Mouse (Mus musculus) MEL (cell line): ENCODE measurements around the gene Rad9b. TPM values are rescaled to one million over a fixed set of nuclear protein-coding genes. Genes with fewer than 3 reads are reported as not detected.
A peak's percentile ranks its signal among the peaks of the same experiment; 100 is the strongest.

ENCODE experiments used
- DNase-seq: peaks from one replicate; pipeline ENCODE4 v3.0.0; 2011; ENCODE audit warnings: low read depth, low spot score
- H3K27ac ChIP-seq: 2 replicates; pipeline ENCODE4 v1.5.1; 2012; ENCODE audit warnings: low read depth, mild to moderate bottlenecking, control low read depth, low read length, moderate library complexity; ENCODE audit not compliant: control insufficient read depth
- H3K27me3 ChIP-seq, 2 experiments: fragments of 150-350 bp in 1 of 2; sonication (generic) in 1 of 2; 2 replicates each; pipeline ENCODE4 v1.6.1; 2012; ENCODE audit warnings: low read length in 2 of 2, mild to moderate bottlenecking in 2 of 2, improper control_type of control experiment in 1 of 2, moderate library complexity in 1 of 2; ENCODE audit not compliant: insufficient read depth in 2 of 2, control insufficient read depth in 1 of 2
- H3K36me3 ChIP-seq, 2 experiments: 2 replicates each; pipeline ENCODE4 v1.6.1; 2012 to 2014; ENCODE audit warnings: low read length in 2 of 2, improper control_type of control experiment in 1 of 2, inconsistent platforms in 1 of 2, mild to moderate bottlenecking in 1 of 2; ENCODE audit not compliant: insufficient read depth in 2 of 2, control insufficient read depth in 1 of 2
- H3K4me1 ChIP-seq, 2 experiments: fragments of 150-350 bp in 1 of 2; sonication (generic) in 1 of 2; 2 replicates each; pipeline ENCODE4 v1.6.1; 2012; ENCODE audit warnings: low read length in 2 of 2, improper control_type of control experiment in 1 of 2, mild to moderate bottlenecking in 1 of 2; ENCODE audit not compliant: insufficient read depth in 2 of 2, control insufficient read depth in 1 of 2
- H3K4me3 ChIP-seq, 2 experiments: fragments of 150-350 bp in 1 of 2; sonication (generic) in 1 of 2; 2 replicates each; pipeline ENCODE4 v1.5.1; 2012; ENCODE audit warnings: low read depth in 2 of 2, low read length in 2 of 2, mild to moderate bottlenecking in 2 of 2, moderate library complexity in 2 of 2, control low read depth in 1 of 2, improper control_type of control experiment in 1 of 2; ENCODE audit not compliant: control insufficient read depth in 1 of 2, insufficient read depth in 1 of 2
- H3K79me2 ChIP-seq: 2 replicates; pipeline ENCODE4 v1.6.1; 2012; ENCODE audit warnings: mild to moderate bottlenecking, low read length, moderate library complexity; ENCODE audit not compliant: control insufficient read depth, poor library complexity, insufficient read depth
- H3K9ac ChIP-seq: 2 replicates; pipeline ENCODE4 v1.6.1; 2012; ENCODE audit warnings: low read depth, mild to moderate bottlenecking, control low read depth, low read length, moderate library complexity; ENCODE audit not compliant: control insufficient read depth, poor library complexity, severe bottlenecking
- H3K9me3 ChIP-seq: fragments of 150-350 bp; sonication (generic); replicated peaks from 2 replicates; pipeline ENCODE4 v1.6.1; 2012; ENCODE audit warnings: mild to moderate bottlenecking, low read length, improper control_type of control experiment, moderate library complexity; ENCODE audit not compliant: insufficient read depth
- BHLHE40 ChIP-seq: IDR thresholded peaks from 2 replicates; pipeline ENCODE4 v1.6.1; 2012; ENCODE audit warnings: low read depth, mild to moderate bottlenecking, inconsistent platforms, low read length, improper control_type of control experiment, borderline replicate concordance
- CTCF ChIP-seq, 3 experiments: IDR thresholded peaks in 2 of 3; conservative IDR thresholded peaks in 1 of 3; 2 replicates each; pipeline ENCODE4 v1.5.1; 2011 to 2012; ENCODE audit warnings: low read length in 3 of 3, low read depth in 2 of 3, mild to moderate bottlenecking in 2 of 3, improper control_type of control experiment in 1 of 3, inconsistent platforms in 1 of 3, mixed read lengths in 1 of 3, moderate library complexity in 1 of 3; ENCODE audit not compliant: control insufficient read depth in 1 of 3, insufficient read depth in 1 of 3, poor library complexity in 1 of 3, severe bottlenecking in 1 of 3
- E2F4 ChIP-seq: IDR thresholded peaks from 2 replicates; pipeline ENCODE4 v1.6.1; 2011; ENCODE audit warnings: low read depth, low read length, improper control_type of control experiment, borderline replicate concordance
- ELF1 ChIP-seq: IDR thresholded peaks from 2 replicates; pipeline ENCODE4 v1.6.1; 2014; ENCODE audit warnings: low read depth, mild to moderate bottlenecking, inconsistent platforms, low read length, improper control_type of control experiment, moderate library complexity
- ETS1 ChIP-seq: IDR thresholded peaks from 2 replicates; pipeline ENCODE4 v1.6.1; 2012; ENCODE audit warnings: low read depth, mild to moderate bottlenecking, inconsistent platforms, low read length, improper control_type of control experiment, moderate library complexity
- HCFC1 ChIP-seq: IDR thresholded peaks from 2 replicates; pipeline ENCODE4 v1.6.1; 2012; ENCODE audit warnings: low read depth, mild to moderate bottlenecking, inconsistent platforms, low read length, improper control_type of control experiment, moderate library complexity
- KAT2A ChIP-seq: conservative IDR thresholded peaks from 2 replicates; pipeline ENCODE4 v1.6.1; 2012; ENCODE audit warnings: low read depth, low read length, improper control_type of control experiment, inconsistent platforms
- MYC ChIP-seq: IDR thresholded peaks from 2 replicates; pipeline ENCODE4 v1.6.1; 2011; ENCODE audit warnings: low read depth, mild to moderate bottlenecking, low read length, improper control_type of control experiment, moderate library complexity
- NELFE ChIP-seq: IDR thresholded peaks from 2 replicates; pipeline ENCODE4 v1.6.1; 2011; ENCODE audit warnings: low read depth, low read length, improper control_type of control experiment
- NRF1 ChIP-seq: IDR thresholded peaks from 2 replicates; pipeline ENCODE4 v1.6.1; 2014; ENCODE audit warnings: low read depth, mild to moderate bottlenecking, inconsistent platforms, low read length, improper control_type of control experiment, moderate library complexity; ENCODE audit not compliant: poor library complexity, insufficient read depth, severe bottlenecking
- RAD21 ChIP-seq: IDR thresholded peaks from 2 replicates; pipeline ENCODE4 v1.6.1; 2011; ENCODE audit warnings: mild to moderate bottlenecking, low read depth, low read length, improper control_type of control experiment
- SMC3 ChIP-seq: IDR thresholded peaks from 2 replicates; pipeline ENCODE4 v1.6.1; 2011; ENCODE audit warnings: low read depth, low read length, improper control_type of control experiment
- TAL1 ChIP-seq: IDR thresholded peaks from 2 replicates; pipeline ENCODE4 v1.6.1; 2012; ENCODE audit warnings: mild to moderate bottlenecking, inconsistent platforms, low read length, moderate library complexity, mixed read lengths
- ZC3H11A ChIP-seq: IDR thresholded peaks from 2 replicates; pipeline ENCODE4 v1.6.1; 2012; ENCODE audit warnings: low read depth, mild to moderate bottlenecking, inconsistent platforms, low read length, improper control_type of control experiment
- ZNF384 ChIP-seq: IDR thresholded peaks from 2 replicates; pipeline ENCODE4 v1.6.1; 2012; ENCODE audit warnings: low read depth, mild to moderate bottlenecking, inconsistent platforms, low read length, improper control_type of control experiment
- polyA plus RNA-seq, 2 experiments: library from polyadenylated mRNA; stranded (reverse) in 1 of 2; unstranded in 1 of 2; fragments of >175 nt in 1 of 2; fragments of >200 nt in 1 of 2; gene quantifications; 2 replicates each; pipeline versions ENCODE4 v1.2.1 to v1.2.4; 2012; ENCODE audit warnings: low replicate concordance in 2 of 2, low read depth in 1 of 2; ENCODE audit not compliant: insufficient read length in 2 of 2, insufficient read depth in 1 of 2, missing spikeins in 1 of 2
- total RNA-seq: library from RNA; depleted of rRNA; stranded (reverse); fragments of 300-350 nt; gene quantifications from 2 replicates; pipeline ENCODE4 v1.2.3, GENCODE M21; 2012

Rad9b gene
- total and polyA plus RNA-seq, 3 experiments = 9.1 to 11.1 TPM; not detected in 1

DNA sequence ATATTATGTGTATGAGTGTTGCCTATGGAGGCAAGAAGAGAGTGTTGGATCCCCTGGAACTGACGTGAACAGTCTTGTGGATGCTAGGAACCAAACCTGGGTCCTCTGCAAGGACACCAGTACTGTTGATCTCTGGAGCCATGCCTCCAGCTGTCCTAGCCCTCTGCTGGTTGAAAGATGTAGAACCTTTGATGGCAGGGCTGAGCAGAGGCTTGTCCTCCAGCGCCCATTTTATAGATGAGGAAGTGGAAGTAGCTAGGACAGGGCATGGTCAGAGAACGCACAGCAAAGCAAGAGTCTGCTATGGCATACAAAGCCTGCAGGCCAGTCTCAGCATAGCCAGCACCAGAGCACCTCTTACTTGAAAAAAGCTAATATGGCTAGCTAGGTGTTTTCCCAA, 35.9 kb downstream of the Rad9b start:
- Histone ChIP-seq H3K4me3 (no peak overlapping the region), H3K36me3 (peaks cover 5 to 8% of the 10 kb centered on the region in 2 experiments; a peak in 3 of 4 replicates), H3K27ac (no peak overlapping the region), H3K27me3 (no peaks in the 10 kb centered on the region), H3K79me2 (no peaks in the 10 kb centered on the region), H3K9me3 (no peaks in the 10 kb centered on the region), H3K9ac (no peak overlapping the region), H3K4me1 (peaks cover 0 to 7% of the 10 kb centered on the region in 2 experiments; a peak in 2 of 4 replicates)
- TF ChIP-seq ZNF384 (no peak), ETS1 (no peak), HCFC1 (no peak), KAT2A (no peak), TAL1 (no peak), BHLHE40 (no peak), RAD21 (peak; percentile 11; the same call in 1 of the 2 replicates), MYC (0 out of 2 replicates have a peak, but pooled peaks have one; percentile 17), E2F4 (no peak), CTCF (IDR thresholded peaks at IDR 0.05 in 2 of 3, conservative IDR thresholded peaks at IDR 0.05 in 1 of 3; ENCODE audit: control insufficient read depth in 1 of 3, insufficient read depth in 1 of 3, low read depth in 2 of 3, low read length in 3 of 3, poor library complexity in 1 of 3, severe bottlenecking in 1 of 3) (peak; percentile 14 to 49 (median 34); a peak in 3 of 6 replicates), ELF1 (no peak), ZC3H11A (no peak), NRF1 (no peak), SMC3 (peak; percentile 53), NELFE (no peak)
- DNase-seq = peak; percentile 59

DNA sequence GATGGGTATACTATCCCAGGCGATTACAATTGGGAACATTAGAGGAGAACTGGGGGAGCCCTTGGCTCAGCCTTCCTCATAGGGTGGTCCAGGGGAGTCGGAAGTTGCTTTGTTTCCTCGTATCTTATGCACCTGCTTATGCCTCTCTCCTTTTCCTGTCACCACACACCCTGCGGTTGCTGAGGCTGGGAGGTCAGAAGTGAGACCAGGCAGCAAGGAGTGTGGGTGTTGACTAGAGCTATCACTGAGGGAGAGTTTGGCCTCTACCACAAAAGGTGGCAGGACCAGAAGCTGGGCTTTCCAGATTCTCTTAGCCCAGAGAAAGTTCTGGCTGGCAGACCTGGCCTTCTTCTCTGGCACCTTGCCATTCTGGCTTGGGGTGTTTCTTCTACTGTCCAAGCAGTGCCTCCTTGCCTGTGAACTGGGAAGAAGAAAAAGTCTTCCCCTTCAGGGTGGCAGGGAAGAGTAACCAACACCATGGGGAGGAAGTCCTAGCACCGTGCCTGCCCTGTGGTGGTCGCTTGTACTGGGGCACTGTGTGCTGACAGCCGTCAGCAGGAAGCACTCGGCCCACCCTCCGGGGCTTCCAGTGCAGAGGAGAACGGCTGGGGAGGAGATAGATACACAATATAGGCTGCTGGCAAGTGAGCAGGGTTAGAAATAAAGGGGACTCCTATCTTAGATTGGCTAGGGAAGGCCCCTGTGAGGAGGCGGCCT, 36.5 kb downstream of the Rad9b start:
- TF ChIP-seq MYC = no peak
- no peak for DNase-seq
- Histone ChIP-seq H3K4me3 (no peak overlapping the region), H3K27ac (no peak overlapping the region), H3K9ac (no peak overlapping the region), H3K36me3 (peaks cover 5% of the 10 kb centered on the region in 2 experiments; a peak in 3 of 4 replicates), H3K4me1 (peaks cover 0 to 7% of the 10 kb centered on the region in 2 experiments; a peak in 2 of 4 replicates), H3K9me3 (no peaks in the 10 kb centered on the region), H3K79me2 (no peaks in the 10 kb centered on the region), H3K27me3 (no peaks in the 10 kb centered on the region)
